Mouse (Mus musculus) layer of hippocampus, postnatal 25 days (tissue): ENCODE results near the gene Helz. TPM values are rescaled to one million over a fixed set of nuclear protein-coding genes. Genes with fewer than 3 reads are reported as not detected.

Experiments used
- DNase-seq, 2 experiments: peaks; one replicate each; pipeline ENCODE4 v3.0.0; 2022; ENCODE audit warnings: mixed read lengths in 2 of 2, low spot score in 1 of 2; ENCODE audit errors: extremely low spot score in 1 of 2
- total RNA-seq, 2 experiments: library from RNA; stranded (reverse); gene quantifications; 2 replicates each; pipeline ENCODE4 v1.2.3; 2021

Gene Helz
- total RNA-seq, 2 experiments from 2014 or later, result 39.7 to 44.4 TPM

GRCm38 (mm10) chr11:107660452-107660851 is 112.7 kb downstream of the Helz start:
- no peak for DNase-seq

- DNase-seq, result no peak
Measured at GRCm38 (mm10) chr11:107662666-107663065, 114.9 kb downstream of the Helz start.

GRCm38 (mm10) chr11:107667542-107667941 is 119.8 kb downstream of the Helz start:
- no peak for DNase-seq

- DNase-seq, result no peak
Measured at GRCm38 (mm10) chr11:107668223-107668622, 120.5 kb downstream of the Helz start.

GRCm38 (mm10) chr11:107668977-107669376 is 121.2 kb downstream of the Helz start:
- no peak for DNase-seq

GRCm38 (mm10) chr11:107674006-107674405 is 126.3 kb downstream of the Helz start:
- DNase-seq, result no peak

GRCm38 (mm10) chr11:107674601-107675000 is 126.9 kb downstream of the Helz start:
- no peak for DNase-seq

- DNase-seq, result no peak
Measured at GRCm38 (mm10) chr11:107675246-107675645, 127.5 kb downstream of the Helz start.

GRCm38 (mm10) chr11:107676207-107676940 is 128.6 kb downstream of the Helz start:
- DNase-seq, result no peak

- no peak for DNase-seq
Measured at GRCm38 (mm10) chr11:107682694-107683355, 135.1 kb downstream of the Helz start.

GRCm38 (mm10) chr11:107683544-107684465 is 136.1 kb downstream of the Helz start:
- DNase-seq, result no peak

- DNase-seq, result no peak
Measured at GRCm38 (mm10) chr11:107686290-107686689, 138.6 kb downstream of the Helz start.

GRCm38 (mm10) chr11:107688480-107688879 is 140.8 kb downstream of the Helz start:
- no peak for DNase-seq

GRCm38 (mm10) chr11:107691569-107691968 is 143.8 kb downstream of the Helz start:
- DNase-seq, result no peak

GRCm38 (mm10) chr11:107693338-107693737 is 145.6 kb downstream of the Helz start:
- no peak for DNase-seq

GRCm38 (mm10) chr11:107699967-107700366 is 152.2 kb downstream of the Helz start:
- DNase-seq, result no peak

- DNase-seq, result no peak
Measured at GRCm38 (mm10) chr11:107703272-107704134, 155.8 kb downstream of the Helz start.

- no peak for DNase-seq
Measured at GRCm38 (mm10) chr11:107705060-107705459, 157.3 kb downstream of the Helz start.

- no peak for DNase-seq
Measured at GRCm38 (mm10) chr11:107705476-107706074, 157.8 kb downstream of the Helz start.
